Mouse (Mus musculus) cerebellum, adult 2 months (tissue): ENCODE data around the gene Notch3.

Experiments
- CTCF ChIP-seq: fragments of 200-500 bp; IDR thresholded peaks from 2 replicates; pipeline ENCODE4 v1.5.1; 2011; ENCODE audit warnings: low read depth, mild to moderate bottlenecking, control low read depth, low read length, moderate library complexity, borderline replicate concordance; ENCODE audit not compliant: insufficient read depth
- POLR2A ChIP-seq: fragments of 200-500 bp; IDR thresholded peaks from 2 replicates; pipeline ENCODE4 v1.6.1; 2011; ENCODE audit warnings: low read length, control low read depth, borderline replicate concordance; ENCODE audit not compliant: insufficient read depth

DNA sequence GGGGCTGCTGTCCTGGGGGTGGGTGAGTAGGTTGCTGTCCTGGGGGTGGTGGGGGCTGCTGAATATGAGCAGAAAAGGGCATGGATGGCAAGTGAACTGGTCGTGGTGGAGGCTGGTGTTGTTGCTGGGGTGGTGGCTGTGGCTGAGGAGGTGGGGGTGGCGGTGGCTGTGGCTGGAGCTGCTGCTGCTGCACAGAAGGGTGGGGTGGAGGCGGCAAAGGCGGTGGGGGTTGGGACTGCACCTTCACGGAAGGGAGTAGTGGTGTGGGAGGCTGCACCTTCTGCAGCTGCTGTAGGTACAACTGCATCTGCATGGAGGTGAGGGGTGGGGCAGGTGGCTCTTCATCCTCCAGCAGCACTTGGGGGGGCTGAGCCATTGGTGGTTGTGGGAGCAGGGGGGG lies 34.4 kb upstream of the Notch3 start:
- TF ChIP-seq POLR2A (no peak), CTCF (no peak)
